Mouse (Mus musculus) layer of hippocampus, adult 9-10 months (tissue): ENCODE measurements around the gene Hoxa10.

Experiments used
- DNase-seq: peaks from one replicate; pipeline ENCODE4 v3.0.0; 2022; ENCODE audit warnings: low spot score

Gene Hoxa10

GRCm38 (mm10) chr6:52262463-52263320, 22.0 kb upstream of the Hoxa10 start:
- DNase-seq: no peak

GRCm38 (mm10) chr6:52261751-52262462, 21.3 kb upstream of the Hoxa10 start:
- no peak for DNase-seq

- no peak for DNase-seq
Measured at GRCm38 (mm10) chr6:52260654-52261575, 20.3 kb upstream of the Hoxa10 start, which contains the start of gene Hoxa13. Gene Hoxa13, minus strand, starts transcription at chr6:52260880.

GRCm38 (mm10) chr6:52259811-52260261, 19.2 kb upstream of the Hoxa10 start:
- DNase-seq: no peak

GRCm38 (mm10) chr6:52259081-52259790, 18.6 kb upstream of the Hoxa10 start:
- DNase-seq: no peak

- DNase-seq: peak; percentile 67
Measured at GRCm38 (mm10) chr6:52256956-52257355, 16.3 kb upstream of the Hoxa10 start.

GRCm38 (mm10) chr6:52253511-52254500, 13.2 kb upstream of the Hoxa10 start:
- DNase-seq: no peak

GRCm38 (mm10) chr6:52252775-52253376, 12.2 kb upstream of the Hoxa10 start:
- no peak for DNase-seq

- DNase-seq: no peak
Measured at GRCm38 (mm10) chr6:52252016-52252774, 11.5 kb upstream of the Hoxa10 start.

- no peak for DNase-seq
Measured at GRCm38 (mm10) chr6:52251177-52251879, 10.7 kb upstream of the Hoxa10 start.

- no peak for DNase-seq
Measured at GRCm38 (mm10) chr6:52249826-52250225, 9.2 kb upstream of the Hoxa10 start.

GRCm38 (mm10) chr6:52249415-52249738, 8.7 kb upstream of the Hoxa10 start:
- DNase-seq: no peak

- DNase-seq: no peak
Measured at GRCm38 (mm10) chr6:52248638-52249414, 8.2 kb upstream of the Hoxa10 start.

- no peak for DNase-seq
Measured at GRCm38 (mm10) chr6:52247766-52248637, 7.3 kb upstream of the Hoxa10 start.

- DNase-seq: no peak
Measured at GRCm38 (mm10) chr6:52246916-52247315, 6.3 kb upstream of the Hoxa10 start.

GRCm38 (mm10) chr6:52246403-52246803, 5.7 kb upstream of the Hoxa10 start:
- DNase-seq: no peak

GRCm38 (mm10) chr6:52245757-52246142, 5.1 kb upstream of the Hoxa10 start, which contains the start of gene Hoxa11:
Gene Hoxa11, minus strand, starts transcription at chr6:52245810.
- DNase-seq: no peak
